Mouse (Mus musculus) kidney, postnatal 14 days (tissue): Measurements from ENCODE around the gene Ugt1a6b.

Source experiments
- DNase-seq: peaks from one replicate; pipeline ENCODE4 v3.0.0; 2022; ENCODE audit warnings: mixed read lengths

Gene Ugt1a6b

DNA sequence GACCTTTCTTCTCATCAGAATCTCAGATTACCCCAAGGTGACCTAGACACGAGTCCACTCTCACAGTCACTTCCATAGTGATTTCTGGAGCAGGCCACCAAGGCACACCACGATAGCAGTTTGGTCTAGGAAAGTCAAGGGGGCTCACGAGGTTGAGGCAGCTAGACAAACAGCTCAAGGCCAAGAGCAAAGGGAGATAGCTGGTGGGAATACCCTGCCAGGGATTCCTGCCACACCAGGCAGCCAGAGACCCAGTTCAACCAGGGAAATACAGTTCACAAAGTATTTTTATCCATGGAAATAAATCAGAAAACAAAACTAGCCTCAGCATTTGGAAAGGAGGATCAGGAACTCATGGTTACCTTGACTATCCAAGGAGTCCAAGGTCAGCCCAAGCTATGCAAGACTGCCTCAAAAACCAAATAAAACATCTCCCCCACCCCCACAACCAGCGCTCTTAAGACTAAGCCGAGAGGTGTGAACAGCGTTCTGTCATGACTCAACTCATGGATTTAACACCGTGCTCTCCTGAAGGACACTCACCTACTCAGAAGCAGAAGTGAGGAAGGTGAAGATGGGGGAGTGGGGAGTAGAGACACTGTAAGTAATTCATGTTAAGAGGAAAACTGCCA is 161.3 kb downstream of the Ugt1a6b start:
- no peak for DNase-seq

DNA sequence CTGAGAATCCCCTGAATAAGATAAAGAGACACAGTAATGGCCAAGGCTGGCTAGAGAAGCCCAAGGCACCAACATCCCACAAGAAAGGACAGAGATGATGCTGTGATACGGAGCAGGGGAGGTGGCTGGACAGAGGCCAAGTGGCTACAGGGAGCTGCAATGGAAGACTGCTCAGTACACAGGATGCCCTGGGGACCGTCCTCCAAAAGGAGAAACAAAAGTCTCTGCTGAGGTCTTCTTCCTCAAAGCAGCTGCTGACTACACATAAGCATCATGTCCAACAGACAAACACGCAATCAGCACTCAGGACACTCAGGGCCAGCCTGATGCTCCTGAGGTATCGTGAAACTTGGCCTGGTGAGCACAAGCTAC is 161.8 kb downstream of the Ugt1a6b start:
- DNase-seq, result no peak

DNA sequence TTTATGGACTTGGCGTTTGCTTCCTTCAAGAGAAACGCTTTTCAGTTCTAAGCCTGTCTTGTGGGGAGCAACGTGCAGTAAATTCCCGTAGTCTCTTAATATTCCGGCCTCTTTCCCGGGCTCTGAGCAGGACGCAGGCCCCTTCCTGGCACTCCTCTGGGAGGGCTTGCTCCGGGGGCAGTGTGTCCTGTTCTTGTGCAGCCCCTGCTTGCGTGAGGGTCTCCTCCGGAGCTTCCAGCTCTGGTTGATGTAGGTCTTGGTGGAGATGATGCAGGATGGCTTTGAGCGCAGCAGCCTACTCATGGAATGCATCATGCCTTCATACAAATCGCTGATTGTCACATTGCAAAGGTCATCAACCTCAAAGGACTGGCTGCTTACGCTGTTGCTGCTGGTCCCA is 163.1 kb downstream of the Ugt1a6b start:
- DNase-seq, result no peak

DNA sequence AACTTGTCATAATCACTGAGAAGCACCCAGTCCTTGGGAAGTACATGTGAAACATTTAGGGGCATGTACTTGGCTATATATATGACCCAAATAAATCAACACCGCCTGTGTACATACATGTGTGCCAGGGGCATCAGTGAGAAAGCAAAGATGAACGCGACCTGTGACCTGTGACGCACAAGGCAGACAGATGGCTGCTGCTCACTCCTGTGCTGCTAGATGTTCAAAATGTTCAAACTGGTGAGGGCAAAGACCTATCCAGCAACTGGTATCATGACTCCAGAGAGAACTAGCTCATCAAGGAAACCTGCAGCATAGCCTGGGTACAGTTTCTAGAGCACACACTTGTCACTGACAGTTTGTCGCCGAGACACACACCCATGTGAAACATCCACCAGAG is 164.4 kb downstream of the Ugt1a6b start:
- DNase-seq, result no peak

DNA sequence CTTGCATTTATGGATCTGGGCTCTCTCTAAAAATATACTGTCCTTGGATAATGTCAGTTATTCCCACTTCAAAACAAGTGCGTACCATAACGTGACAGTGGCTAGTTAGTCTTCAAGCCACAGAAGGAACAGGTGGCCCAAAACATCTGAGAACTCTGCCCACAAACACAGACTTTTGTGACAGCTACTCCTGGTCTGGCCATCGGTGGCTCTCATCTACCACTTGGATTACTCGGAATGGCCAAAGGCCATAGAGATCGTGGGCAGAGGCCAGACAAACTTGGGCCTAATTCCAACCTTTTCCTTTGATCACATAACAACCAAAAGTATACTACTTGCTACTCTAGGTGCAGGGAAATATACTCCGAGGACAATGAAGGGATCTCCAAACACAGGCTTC is 165.0 kb downstream of the Ugt1a6b start:
- DNase-seq, result no peak
